Mouse (Mus musculus) limb, embryonic 14.5 days (tissue): ENCODE results near the gene Knstrn. TPM values are rescaled to one million over a fixed set of nuclear protein-coding genes. Genes with fewer than 3 reads are reported as not detected.

Source experiments
- ATAC-seq: fragments of 200-750 bp; cut with Nextera tagmentation; 2 replicates; pipeline ENCODE4 v1.8.0; 2017; ENCODE audit warnings: low read depth, moderate number of reproducible peaks, moderate TSS enrichment; ENCODE audit not compliant: low FRiP score
- DNase-seq: peaks from one replicate; pipeline ENCODE4 v3.0.0-alpha.2; 2015; ENCODE audit warnings: low spot score
- H3K27ac ChIP-seq: fragments of 300-500 bp; sonication (generic); replicated peaks from 2 replicates; pipeline ENCODE4 v1.5.1; 2014; ENCODE audit warnings: low read depth, mild to moderate bottlenecking, low read length, moderate library complexity, mixed read lengths
- H3K27me3 ChIP-seq: fragments of 300-500 bp; sonication (generic); 2 replicates; pipeline ENCODE4 v1.6.1; 2014; ENCODE audit warnings: low read length, mixed read lengths; ENCODE audit not compliant: control insufficient read depth, insufficient read depth
- H3K36me3 ChIP-seq: fragments of 300-500 bp; sonication (generic); 2 replicates; pipeline ENCODE4 v1.6.1; 2014; ENCODE audit warnings: mild to moderate bottlenecking, low read length, moderate library complexity, mixed read lengths; ENCODE audit not compliant: control insufficient read depth, insufficient read depth
- H3K4me1 ChIP-seq: fragments of 300-500 bp; sonication (generic); 2 replicates; pipeline ENCODE4 v1.6.1; 2014; ENCODE audit warnings: antibody characterized with exemption, low read length, mixed read lengths; ENCODE audit not compliant: control insufficient read depth, insufficient read depth
- H3K4me2 ChIP-seq: fragments of 300-500 bp; sonication (generic); replicated peaks from 2 replicates; pipeline ENCODE4 v1.6.1; 2014; ENCODE audit warnings: low read depth, mild to moderate bottlenecking, low read length, moderate library complexity; ENCODE audit not compliant: severe bottlenecking
- H3K4me3 ChIP-seq: fragments of 300-500 bp; sonication (generic); replicated peaks from 2 replicates; pipeline ENCODE4 v1.5.1; 2014; ENCODE audit warnings: low read length
- H3K9ac ChIP-seq: fragments of 300-500 bp; sonication (generic); 2 replicates; pipeline ENCODE4 v1.6.1; 2014; ENCODE audit warnings: mild to moderate bottlenecking, low read depth, low read length, moderate library complexity; ENCODE audit not compliant: severe bottlenecking
- H3K9me3 ChIP-seq: fragments of 300-500 bp; sonication (generic); 2 replicates; pipeline ENCODE4 v1.6.1; 2016; ENCODE audit warnings: low read length; ENCODE audit not compliant: control insufficient read depth
- POLR2A ChIP-seq: fragments of 200-500 bp; IDR thresholded peaks from 2 replicates; pipeline ENCODE4 v1.8.0; 2012; ENCODE audit warnings: inconsistent platforms, mild to moderate bottlenecking, moderate library complexity, borderline replicate concordance; ENCODE audit not compliant: insufficient read depth, insufficient read length; ENCODE audit errors: extremely low read depth
- WGBS: fragments of 180-500 bp; shearing (Covaris S2); extraction: QIAGEN DNeasy Blood & Tissue Kit; methylation state at CpG from one replicate; pipeline ENCODE4 v1.1.7; 2014; 5-methylcytosine and 5-hydroxymethylcytosine counted together
- polyA plus RNA-seq, 2 experiments: library from polyadenylated mRNA; depleted of rRNA in 1 of 2; stranded (reverse) in 1 of 2; unstranded in 1 of 2; fragments of >200 nt; fragmentation: Nextera tagmentation in 1 of 2; extraction: Ambion mirVana in 1 of 2; gene quantifications; 2 replicates each; pipeline versions ENCODE4 v1.2.1 to v1.2.3; 2012 to 2014

Gene Knstrn
- polyA plus RNA-seq, 2 experiments: 67.0 to 81.3 TPM

DNA sequence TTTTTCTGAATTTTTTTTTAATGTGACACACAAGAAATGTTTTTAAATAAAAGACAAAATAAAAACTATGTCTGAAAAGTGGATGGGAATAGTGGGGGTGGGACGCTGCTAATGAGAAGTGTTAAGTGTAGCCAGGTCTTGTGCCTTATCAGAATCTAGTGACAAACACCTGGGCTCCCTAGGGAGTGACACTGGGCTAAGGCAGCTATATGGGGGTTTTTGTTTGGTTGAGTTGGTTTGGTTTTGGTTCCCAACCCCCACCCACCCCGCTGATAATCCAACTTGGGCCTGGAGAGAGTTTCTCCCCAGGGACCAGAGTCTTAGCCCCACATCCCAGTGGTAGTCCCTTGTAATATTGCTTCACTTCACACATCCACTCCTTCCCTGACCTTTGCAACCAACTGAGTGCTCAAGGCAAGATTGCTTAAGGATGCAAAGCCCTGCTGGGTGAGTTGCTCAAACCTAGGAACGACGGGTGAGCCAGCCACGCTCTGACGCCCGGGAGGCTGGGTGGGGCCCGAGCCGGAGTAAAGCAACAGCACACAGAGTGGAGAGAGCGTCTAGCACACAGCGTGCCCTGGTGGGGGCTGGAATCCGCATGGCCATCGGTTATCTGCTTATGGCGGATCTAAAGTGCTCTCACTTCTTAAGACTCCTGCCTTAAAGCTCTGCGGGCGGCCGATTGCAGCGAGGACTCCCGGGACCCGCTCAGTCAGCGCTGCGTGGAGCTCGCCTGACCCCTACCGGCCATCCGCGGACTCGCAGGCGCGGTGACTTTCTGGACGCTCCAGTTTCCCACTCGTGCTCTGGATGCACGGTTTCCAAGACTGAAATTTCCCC is 69.3 kb downstream of the Knstrn start:
- H3K27ac ChIP-seq: no peak overlapping the region
- DNase-seq: peak; percentile 77
- 3% methylated on average over 32 of the region's 32 CpGs for WGBS

DNA sequence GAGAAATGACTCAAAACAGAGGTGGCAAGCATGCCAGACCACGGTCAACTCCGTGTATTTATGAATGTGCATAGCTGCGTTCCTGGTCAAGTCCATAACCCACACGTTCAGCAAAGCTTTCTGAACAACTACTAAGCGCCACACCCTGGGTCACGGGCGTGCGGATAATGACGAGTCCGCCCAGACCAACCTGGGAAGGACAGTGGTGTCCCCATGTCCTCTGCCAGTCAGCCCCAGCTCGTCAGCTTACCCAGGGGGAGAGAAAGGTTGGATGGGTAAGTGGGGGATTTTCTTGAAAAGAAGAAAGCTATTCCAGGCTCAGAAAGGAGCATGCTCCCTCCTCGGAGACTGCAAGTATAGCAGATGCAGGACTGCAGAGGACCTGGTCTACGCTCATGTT is 73.6 kb downstream of the Knstrn start:
- H3K36me3 ChIP-seq: no peaks in the 10 kb centered on the region
- no peaks in the 10 kb centered on the region for H3K9me3 ChIP-seq
- no peak overlapping the region for H3K9ac ChIP-seq
- H3K4me3 ChIP-seq: no peak overlapping the region
- 62% methylated on average over 13 of the region's 13 CpGs for WGBS
- H3K4me2 ChIP-seq: no peak overlapping the region
- TF ChIP-seq POLR2A: no peak
- no peak overlapping the region for H3K27ac ChIP-seq
- ATAC-seq (no peak), DNase-seq (no peak)
- H3K4me1 ChIP-seq: 0 out of 2 replicates have a peak, but pooled peaks cover 3% of the 10 kb centered on the region
- no peaks in the 10 kb centered on the region; the same call in 1 of the 2 replicates for H3K27me3 ChIP-seq

More for the DNA sequence above, 69.3 kb downstream of the Knstrn start:
- H3K4me3 ChIP-seq: peak overlapping the region; percentile 32
- ATAC-seq: peak; percentile 74
- 0 out of 2 replicates have a peak, but pooled peaks cover 3% of the 10 kb centered on the region for H3K4me1 ChIP-seq
- H3K36me3 ChIP-seq: peaks cover 11% of the 10 kb centered on the region
- no peak for TF ChIP-seq POLR2A
- H3K4me2 ChIP-seq: peak overlapping the region; percentile 59
- peak overlapping the region; percentile 29 for H3K9ac ChIP-seq
- no peaks in the 10 kb centered on the region for H3K9me3 ChIP-seq
- no peaks in the 10 kb centered on the region; the same call in 1 of the 2 replicates for H3K27me3 ChIP-seq

DNA sequence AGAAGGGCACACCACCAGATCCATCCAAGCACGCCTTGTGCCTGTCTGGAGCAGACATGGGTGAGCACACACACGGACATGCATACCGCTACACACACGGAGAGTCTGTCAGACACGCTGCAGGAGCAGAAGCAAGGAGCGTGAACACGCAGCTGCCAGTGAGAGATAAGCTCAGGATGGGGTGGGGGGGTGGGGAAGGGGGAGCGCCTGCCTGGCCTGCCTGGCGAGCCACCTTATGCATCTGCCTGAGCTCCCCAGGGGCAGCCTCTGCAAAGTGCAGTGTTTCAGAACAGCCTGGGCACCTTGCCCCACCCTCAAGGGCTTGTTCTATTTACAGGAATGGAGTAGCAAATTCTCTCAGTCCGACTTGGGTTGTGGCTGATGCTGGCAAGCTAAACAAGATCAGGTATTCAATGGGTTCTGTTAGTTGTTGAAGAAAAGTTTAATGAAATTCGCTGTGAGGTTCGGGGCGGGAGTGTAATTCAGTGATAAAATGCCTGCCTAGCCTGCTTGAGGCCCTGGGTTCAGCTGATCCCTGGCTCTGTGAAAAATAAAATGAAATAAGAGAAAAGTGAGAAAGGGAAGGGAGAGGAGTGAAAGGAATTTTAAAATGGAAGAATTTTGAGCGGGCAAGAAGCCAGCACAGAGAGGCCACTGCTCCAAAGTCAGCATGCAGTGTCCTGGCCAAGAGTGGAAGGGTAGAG is 74.2 kb downstream of the Knstrn start:
- H3K36me3 ChIP-seq: no peaks in the 10 kb centered on the region
- H3K4me2 ChIP-seq: no peak overlapping the region
- no peak for DNase-seq
- H3K4me1 ChIP-seq: 0 out of 2 replicates have a peak, but pooled peaks cover 1% of the 10 kb centered on the region
- no peak for ATAC-seq
- no peak overlapping the region for H3K9ac ChIP-seq
- no peak overlapping the region for H3K27ac ChIP-seq
- WGBS: 23% methylated on average over 14 of the region's 14 CpGs
- H3K27me3 ChIP-seq: no peaks in the 10 kb centered on the region; the same call in 1 of the 2 replicates
- no peaks in the 10 kb centered on the region for H3K9me3 ChIP-seq
- TF ChIP-seq POLR2A: no peak
- H3K4me3 ChIP-seq: no peak overlapping the region

GRCm38 (mm10) chr2:118891173-118891572 is 77.4 kb downstream of the Knstrn start:
- Histone ChIP-seq H3K27me3 (peaks cover 14% of the 10 kb centered on the region), H3K27ac (no peak overlapping the region), H3K4me1 (peaks cover 2% of the 10 kb centered on the region; the same call in 1 of the 2 replicates), H3K9me3 (no peaks in the 10 kb centered on the region), H3K36me3 (no peaks in the 10 kb centered on the region), H3K4me3 (no peak overlapping the region), H3K9ac (no peak overlapping the region), H3K4me2 (no peak overlapping the region)
- 83% methylated on average over 4 of the region's 4 CpGs for WGBS
- no peak for TF ChIP-seq POLR2A
- DNase-seq (no peak), ATAC-seq (no peak)
